Mouse (Mus musculus) lung, postnatal 25 days (tissue): ENCODE measurements at regions not wholly inside any gene's neighbourhood (a gene's known extent, or its start where the extent isn't known, plus 50 kb on each side); places are given as distances from the start of the nearest gene placed in this dataset.

ENCODE experiments used
- DNase-seq: peaks from one replicate; pipeline ENCODE4 v3.0.0; 2022; ENCODE audit warnings: low spot score

DNA sequence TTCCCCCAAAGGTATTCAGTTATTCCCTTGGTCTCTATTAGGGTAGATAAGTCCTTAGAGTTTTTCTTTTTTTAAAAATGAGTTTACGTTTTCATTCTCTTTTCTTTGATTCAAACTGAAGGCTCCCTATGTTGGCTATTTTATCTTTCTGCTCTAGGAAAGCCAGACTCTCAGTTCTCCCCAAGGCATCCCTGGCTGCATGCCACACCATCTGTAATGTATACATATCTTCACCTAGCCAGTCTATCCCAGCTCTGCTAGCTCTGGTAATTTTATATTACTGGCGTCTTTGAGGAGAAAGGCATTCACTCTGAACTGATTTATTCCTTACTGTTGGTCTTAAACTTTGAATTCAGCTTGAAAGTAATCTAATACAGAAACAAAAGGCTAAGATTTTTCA is 65.2 kb upstream of the Cabcoco1 start:
- DNase-seq = no peak

DNA sequence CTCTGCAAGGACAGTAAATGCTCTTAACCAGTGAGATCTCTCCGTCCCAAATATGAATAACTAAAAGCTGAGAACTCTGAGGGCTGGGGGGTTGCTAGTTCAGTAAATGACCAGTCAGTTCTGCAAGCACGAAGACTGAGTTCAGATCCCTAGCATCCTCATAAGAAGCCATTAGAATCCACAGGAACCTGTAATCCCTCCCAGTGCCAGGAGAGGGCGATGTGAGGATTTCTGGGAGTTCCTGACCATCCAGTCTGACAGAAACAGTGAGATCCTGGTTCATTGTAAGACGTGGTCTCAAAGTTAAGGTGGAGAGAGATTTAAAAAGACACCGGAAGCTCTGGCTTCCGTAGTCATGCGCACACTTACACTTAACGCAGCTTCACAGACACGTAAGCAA is 70.2 kb upstream of the Cabcoco1 start:
- DNase-seq = peak; percentile 38

DNA sequence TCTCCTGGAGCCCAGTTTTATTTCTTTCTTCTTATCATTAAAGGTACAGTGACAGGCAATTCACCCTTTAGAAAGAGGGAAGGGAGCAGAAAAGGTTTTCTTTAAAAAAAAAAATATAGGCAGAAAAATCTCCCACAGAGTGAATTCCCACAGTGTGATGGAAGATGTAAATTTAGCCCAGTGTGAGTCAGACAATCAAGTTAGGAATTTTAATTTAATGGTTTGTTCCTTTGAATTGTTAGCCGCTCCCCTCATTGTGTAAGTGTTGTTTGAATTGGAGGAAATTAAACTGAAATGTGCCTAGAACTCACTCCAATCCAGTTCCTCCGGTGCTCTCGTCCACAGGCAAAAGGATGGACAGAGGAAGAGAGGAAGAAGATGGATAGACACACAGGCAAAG is 71.0 kb upstream of the Cabcoco1 start:
- DNase-seq = no peak

DNA sequence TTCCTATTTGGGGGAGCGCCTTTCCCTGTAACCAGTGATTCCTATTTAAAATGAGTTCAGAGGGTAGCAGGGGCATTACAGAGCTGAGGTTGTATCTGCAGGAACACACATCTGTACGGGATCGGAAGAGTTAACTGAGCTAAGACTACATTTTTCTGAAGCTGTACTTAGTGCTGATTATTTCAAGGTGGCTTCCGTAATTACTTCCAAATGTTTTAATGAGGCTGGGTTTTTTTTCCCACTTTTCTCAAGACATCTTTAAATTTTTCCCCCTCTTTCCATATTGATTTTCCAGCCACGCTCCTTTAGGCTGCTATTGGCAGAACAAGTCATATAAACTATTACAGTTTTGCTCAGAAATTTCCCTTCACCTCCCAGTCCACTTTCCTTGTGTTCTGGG is 82.1 kb upstream of the Cabcoco1 start:
- no peak for DNase-seq

DNA sequence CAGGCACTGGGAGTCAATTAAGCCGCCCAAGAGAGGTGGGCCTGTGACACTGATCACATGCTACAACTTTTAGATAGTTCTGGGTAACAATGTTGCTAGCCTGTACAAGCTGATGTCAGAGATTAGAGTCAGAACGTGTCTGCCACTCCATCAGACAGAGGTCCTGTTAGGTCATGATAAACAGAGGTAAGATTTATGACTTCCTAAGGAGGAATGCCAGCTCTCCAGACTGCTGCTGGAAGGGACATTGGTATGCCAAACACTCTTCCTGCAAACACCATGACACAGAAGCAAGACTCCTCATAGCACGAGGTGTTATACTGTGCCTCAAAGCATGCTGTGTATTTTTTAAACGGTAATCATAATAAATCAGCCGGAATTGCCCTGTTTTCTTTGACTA is 83.6 kb upstream of the Cabcoco1 start:
- peak; percentile 72 for DNase-seq

DNA sequence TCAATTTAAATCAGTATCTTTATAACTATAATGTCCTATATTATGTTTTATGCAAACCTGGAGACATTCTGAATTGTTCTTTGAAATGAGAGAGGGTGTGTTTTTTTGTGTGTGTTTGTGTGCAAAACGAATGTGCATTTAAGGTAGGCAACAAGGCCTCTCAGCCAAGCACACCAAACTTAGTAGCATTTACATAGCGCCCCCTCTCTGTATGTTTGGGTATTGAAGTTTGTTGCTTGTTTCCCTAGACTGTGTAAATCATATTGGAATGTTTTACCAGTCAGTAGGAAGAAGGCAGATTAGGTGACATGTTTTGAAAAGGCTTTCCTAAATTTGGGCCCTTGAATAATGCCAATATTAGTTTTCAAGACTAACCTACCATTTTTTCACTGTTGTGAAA is 84.1 kb upstream of the Cabcoco1 start:
- no peak for DNase-seq

DNA sequence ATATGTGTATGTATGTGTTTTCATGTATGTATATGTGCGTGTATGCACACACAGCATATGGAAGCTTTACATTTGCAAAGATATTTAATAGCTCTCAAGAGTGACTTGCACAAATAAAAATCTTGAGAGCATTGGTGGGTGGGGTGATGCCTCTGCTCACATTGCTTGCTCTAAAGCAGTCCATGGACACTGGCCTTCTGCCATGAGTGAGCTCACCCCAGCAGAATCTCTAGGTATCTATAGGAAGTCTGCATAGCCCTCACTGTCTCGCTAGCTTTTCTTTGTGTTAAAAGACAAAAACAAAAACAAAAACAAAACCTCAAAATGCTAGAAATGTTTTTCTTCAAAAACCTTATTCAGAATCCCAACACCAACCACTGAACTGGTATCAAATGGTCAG is 87.8 kb upstream of the Cabcoco1 start:
- DNase-seq = no peak

DNA sequence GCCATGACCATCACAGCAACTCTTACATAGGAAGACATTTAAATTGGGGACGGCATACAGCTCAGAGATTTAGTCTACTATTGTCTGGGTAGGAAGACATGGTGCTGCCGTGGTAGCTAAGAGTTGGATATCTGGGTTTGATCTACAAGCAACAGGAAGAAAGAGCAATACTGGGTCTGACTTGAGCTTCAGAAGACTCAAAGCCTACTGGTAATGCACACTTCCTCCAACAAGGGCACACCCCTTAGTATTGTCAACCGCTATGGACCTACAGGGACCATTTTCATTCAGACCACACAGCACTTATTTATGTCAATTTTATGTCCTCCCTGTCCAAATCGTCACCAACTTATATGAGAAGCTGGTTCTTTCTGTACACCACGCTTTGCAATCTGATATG is 90.3 kb upstream of the Tmem26 start:
- no peak for DNase-seq

DNA sequence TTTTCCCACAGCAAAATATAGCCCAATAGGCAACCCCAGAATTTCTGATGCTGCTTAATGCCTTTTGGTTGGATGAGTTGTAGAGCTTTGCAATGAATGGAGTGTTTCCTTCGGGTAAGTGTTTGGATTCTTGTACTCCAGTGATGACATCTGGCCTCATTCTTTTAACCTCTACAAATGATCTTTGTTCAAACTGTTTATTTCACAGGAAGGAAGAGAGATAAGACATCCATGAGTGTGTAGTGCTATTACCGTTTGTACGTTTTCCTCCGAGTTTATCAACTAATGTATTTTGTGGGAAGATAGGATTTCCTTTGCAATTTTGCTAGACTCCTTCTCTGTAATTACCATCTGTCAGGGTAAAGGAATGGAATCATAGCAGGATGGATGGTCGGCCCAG is 70.7 kb upstream of the Tmem26 start:
- DNase-seq = peak; percentile 16

DNA sequence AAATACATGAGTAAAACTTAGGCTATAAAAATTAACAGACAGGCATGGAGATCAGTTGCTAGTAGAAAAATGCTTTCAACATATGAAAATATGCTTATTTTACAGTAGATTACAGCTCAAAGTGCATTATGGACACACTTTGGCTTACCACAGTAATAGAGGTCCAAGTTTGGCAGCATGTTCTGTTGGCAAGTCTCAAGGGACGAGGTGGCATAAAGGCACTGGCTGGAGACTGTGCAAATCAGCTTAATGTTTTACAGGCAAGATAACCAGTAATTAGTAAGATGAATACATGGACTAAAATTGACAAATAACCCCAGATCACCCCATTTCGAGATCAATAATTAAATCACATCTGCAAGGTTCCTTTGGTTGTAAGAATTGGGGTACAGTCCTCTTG is 68.0 kb upstream of the Tmem26 start:
- no peak for DNase-seq

DNA sequence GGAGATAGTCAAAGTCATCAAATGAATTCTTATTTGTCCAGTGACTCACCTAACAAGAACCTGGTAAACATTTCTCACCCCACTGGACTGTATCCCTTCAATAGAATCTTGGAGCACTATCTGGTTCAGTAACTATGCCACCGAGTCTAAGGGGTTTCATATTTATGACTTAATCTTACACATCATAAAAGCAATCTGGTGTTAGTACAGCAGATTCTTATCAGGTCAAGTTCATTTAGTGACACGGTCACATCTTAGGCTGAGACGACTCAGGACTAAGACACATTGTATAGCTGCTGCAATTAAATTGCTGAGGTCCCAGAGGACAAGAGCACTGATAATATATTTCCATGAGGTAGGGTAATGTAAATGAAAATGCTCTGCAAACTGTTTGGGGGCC is 57.4 kb upstream of the Tmem26 start:
- DNase-seq = no peak

DNA sequence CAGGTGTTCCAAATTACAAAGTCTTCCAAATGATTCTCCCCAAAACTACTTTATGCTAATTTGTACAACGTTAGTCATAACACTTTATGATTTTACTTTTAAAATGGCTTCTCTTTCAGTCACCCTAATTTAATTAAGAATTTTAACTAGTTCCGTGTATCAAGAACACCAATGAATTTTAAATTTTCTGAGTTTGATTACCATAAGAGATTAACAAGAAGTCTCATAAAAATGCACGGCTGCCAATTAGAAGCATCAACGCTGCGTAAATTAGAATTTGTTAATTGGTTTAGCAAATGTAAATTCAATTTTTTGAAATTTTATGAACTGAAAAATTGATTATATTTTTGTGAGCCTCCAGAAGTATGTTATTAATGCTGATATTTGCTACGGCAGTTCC is 54.1 kb upstream of the Tmem26 start:
- no peak for DNase-seq

DNA sequence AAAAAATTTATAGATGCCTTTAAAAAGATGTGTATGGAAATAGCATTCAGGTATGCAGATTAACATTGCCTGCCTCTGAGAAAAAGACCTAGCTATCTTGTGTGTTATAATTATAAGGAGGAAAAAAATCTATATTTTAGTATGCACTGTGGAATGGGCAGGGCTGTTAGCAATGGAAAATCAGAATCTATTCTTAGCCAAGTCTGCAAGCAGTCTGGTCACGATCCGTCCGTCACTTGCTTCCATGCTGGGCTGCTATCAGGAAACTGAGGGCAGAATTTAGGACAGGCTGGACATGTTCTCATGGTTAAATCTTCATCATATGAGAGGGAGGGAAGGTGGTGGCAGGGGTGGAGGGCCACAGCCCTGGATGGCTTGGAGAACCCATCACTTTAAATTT is 53.5 kb upstream of the Tmem26 start:
- DNase-seq = no peak

DNA sequence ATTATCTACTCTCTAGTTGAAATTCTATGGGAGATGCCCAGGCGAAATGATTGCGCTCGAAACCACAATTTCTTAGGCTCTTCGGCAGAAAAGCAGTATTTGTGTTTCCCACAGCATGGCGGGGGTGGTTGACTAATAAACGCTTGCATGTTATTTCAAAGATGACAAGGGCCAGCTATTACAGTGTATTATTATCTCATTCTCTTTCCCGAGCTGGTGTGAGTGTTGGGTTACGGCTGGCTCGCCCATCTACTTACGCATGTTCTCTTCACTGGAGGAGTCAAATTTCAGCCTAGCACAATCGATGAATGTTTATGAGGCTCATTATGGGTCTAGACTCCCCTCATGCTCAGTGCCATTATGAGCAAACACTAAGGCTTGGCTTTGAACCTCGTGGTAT is 51.2 kb upstream of the Tmem26 start:
- no peak for DNase-seq

DNA sequence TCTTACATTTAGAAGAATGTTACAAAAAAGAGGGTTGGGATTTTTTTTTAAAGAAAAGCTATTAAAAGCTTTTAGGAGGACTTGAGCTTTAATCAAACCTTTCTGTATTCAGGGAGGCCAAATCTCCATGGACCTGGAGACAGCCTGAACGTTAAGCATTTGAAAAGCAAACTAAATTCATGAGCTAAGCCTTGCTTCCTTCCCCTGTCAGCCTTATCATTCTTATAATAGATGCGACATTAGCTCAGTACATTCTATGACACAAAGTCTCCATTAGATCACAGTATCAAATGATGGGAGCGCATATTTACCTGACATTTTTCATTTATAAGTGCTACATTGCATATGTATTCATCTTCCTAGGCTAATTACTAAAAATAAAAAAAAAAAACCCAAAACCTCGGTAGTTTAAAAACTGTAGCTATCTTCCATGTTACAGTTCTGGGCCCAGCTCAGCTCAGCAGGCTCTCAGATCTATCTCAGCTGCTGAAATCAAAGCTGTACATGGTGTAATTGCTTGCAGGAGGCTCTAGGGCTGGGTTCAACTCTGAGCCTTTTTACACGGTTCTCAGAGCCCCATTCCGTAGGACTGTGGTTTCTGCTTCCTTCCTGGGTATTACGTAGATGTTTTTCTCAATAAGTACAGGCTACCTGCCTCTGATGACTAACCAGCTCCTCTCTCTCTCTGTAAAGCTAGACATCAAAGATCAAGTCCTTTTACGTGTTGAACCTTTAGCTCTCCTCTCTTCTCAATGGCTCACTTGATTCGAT is 50.2 kb upstream of the Tmem26 start:
- DNase-seq = peak; percentile 19
